Mouse (Mus musculus) heart, adult 2 months (tissue): ENCODE measurements around the gene Fbh1.

Experiments used
- CTCF ChIP-seq: fragments of 200-600 bp; IDR thresholded peaks from 2 replicates; pipeline ENCODE4 v1.8.1; 2022; ENCODE audit warnings: antibody characterized with exemption, mild to moderate bottlenecking, moderate library complexity
- POLR2A ChIP-seq: fragments of 200-500 bp; IDR thresholded peaks from 2 replicates; pipeline ENCODE4 v1.6.1; 2011; ENCODE audit warnings: mild to moderate bottlenecking, low read depth, low read length, control low read depth; ENCODE audit not compliant: insufficient read depth

DNA sequence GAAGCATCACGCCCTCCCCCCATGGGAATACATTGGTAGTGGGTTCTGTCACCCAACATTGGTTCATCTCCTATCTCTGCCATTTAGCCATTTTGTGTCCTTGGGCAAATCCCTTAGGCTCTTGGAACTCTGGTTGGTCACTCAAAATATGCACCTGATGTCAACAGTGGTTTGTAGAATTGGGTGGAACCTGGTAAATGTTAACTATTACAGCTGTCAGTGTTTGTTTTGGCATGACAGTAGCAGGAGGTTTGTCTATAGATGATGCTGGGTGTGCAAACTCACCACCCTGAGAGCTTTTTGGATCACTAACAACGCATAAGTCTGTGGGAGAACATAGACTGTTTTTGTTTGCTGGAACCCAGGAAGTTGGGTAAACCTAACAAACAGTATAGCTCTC is 58.8 kb downstream of the Fbh1 start:
- TF ChIP-seq CTCF = no peak
- TF ChIP-seq POLR2A = no peak
